Mouse (Mus musculus) left cerebral cortex, postnatal 14 days (tissue): ENCODE results near the gene Apobr. TPM values are rescaled to one million over a fixed set of nuclear protein-coding genes. Genes with fewer than 3 reads are reported as not detected.
A peak's percentile ranks its signal among the peaks of the same experiment; 100 is the strongest.

Experiments used
- DNase-seq, 2 experiments: peaks; one replicate each; pipeline ENCODE4 v3.0.0; 2021 to 2022; ENCODE audit warnings: low spot score in 2 of 2, mixed read lengths in 1 of 2
- intact Hi-C: fragments of 180-260 bp; cut with DNase I; formaldehyde crosslinking; loops from one replicate; pipeline ENCODE4 v1.15.1; 2025
- long read RNA-seq, 2 experiments: library from polyadenylated mRNA; stranded (forward); transcript quantifications; one replicate each; pipeline ENCODE4 v2.0.0; 2021
- total RNA-seq, 2 experiments: library from RNA; stranded (reverse); gene quantifications; 2 replicates each; pipeline ENCODE4 v1.2.3; 2021

Gene Apobr
- total RNA-seq, result under 1 TPM; 0.26 to 0.32 TPM
- long read RNA-seq, experiment 1, partial matches to known transcripts, result 1 of 2 reads
- long read RNA-seq, experiment 1, other reads (novel, unspliced or antisense), result 0 of 2 reads
- long read RNA-seq, experiment 2, result 0 reads

DNA sequence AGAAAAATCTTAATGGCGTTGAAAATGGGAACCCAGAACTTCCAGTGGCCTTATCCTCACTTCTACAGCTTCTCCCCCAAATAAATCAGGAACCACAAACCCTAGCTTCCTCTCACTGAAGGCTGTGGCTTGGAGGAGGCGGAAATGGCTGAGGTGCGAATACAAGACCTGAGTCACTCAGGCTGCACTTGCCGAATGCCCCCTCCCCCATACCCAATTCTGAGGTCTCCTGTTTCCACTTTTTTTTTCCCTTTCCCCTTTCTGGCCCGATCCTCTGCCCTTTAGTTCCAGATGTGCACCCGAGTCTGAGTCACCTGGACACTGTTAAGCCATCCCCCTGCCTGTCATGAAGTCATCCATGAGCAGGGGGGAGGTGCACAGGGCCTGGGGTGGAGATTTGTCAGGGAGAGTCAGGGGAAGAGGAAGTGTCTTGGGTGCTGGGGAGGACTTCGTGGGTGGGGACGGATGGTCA, at the start of gene Apobr:
Gene Apobr, plus strand, starts transcription at position 437 of the 472 bp plus-strand sequence.
- DNase-seq, result no peak
- intact Hi-C loops, result loop anchor here (5.0 kb wide), 1 partner anchor 108 kb away; no protein-coding TSS in a partner anchor

GRCm38 (mm10) chr7:126535766-126536165, 49.0 kb upstream of the Apobr start:
- intact Hi-C loops, result no loop called here
- DNase-seq, result no peak

- intact Hi-C loops, result no loop called here
- no peak for DNase-seq
Measured at GRCm38 (mm10) chr7:126536466-126536865, 48.3 kb upstream of the Apobr start.

- intact Hi-C loops, result no loop called here
- peak; percentile 18 to 72 for DNase-seq
Measured at GRCm38 (mm10) chr7:126537820-126538585, 46.7 kb upstream of the Apobr start.

DNA sequence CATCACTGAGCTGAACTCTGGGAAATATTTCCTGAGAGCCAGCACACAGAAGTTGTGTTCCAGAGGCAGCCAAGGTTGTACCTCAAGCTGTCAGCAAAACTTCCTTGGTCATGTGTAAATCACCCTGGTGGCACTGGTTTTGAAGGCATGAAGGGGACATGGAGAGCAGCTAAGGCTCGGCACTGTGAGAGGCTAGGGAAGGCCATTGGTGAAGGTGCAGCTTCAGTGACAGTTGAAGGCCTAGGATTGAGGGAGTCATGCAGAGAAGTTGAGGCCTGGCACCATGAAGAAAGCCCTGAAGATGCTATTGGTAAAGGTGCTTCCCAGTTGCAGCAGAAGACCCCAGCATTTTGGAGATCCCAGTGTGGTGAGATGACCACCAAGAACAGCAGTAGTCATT, 43.1 kb upstream of the Apobr start:
- intact Hi-C loops, result no loop called here

GRCm38 (mm10) chr7:126545631-126546030, 39.1 kb upstream of the Apobr start:
- no peak for DNase-seq
- intact Hi-C loops, result no loop called here

More for the DNA sequence above, 43.1 kb upstream of the Apobr start:
- no peak for DNase-seq

DNA sequence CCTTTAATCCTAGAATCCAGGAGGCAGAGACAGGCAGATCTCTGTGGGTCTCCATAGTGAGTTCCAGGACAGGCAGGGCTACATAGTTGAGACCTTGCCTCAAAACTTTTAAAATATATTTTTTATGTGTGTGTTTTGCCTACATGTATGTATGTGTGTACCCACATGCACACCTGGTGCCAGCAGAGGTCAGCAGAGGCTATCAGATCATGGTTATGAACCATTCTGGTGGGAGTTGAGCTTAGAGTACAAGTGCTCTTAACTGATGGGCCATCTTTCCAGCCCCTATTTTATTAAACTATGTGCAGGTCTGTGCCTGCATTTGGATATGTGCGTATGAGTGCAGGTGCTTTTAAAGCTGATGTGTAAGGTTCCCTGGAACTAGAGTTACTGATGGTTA, 29.9 kb upstream of the Apobr start:
- intact Hi-C loops, result loop anchor here (5.0 kb wide), 1 partner anchor 62 kb away; no protein-coding TSS in a partner anchor
- no peak for DNase-seq

GRCm38 (mm10) chr7:126556635-126557034, 28.1 kb upstream of the Apobr start:
- DNase-seq, result no peak
- intact Hi-C loops, result loop anchor here (5.0 kb wide), 1 partner anchor 64 kb away; no protein-coding TSS in a partner anchor

GRCm38 (mm10) chr7:126565693-126566092, 19.0 kb upstream of the Apobr start:
- no peak for DNase-seq
- intact Hi-C loops, result loop anchor here (5.0 kb wide), 1 partner anchor 132 kb away; the partner anchor contains the start of genes Bola2 and Slx1b

- peak; percentile 87 to 93 for DNase-seq
- intact Hi-C loops, result loop anchor here (5.0 kb wide), 1 partner anchor 131 kb away; the partner anchor contains the start of genes Bola2 and Slx1b
Measured at GRCm38 (mm10) chr7:126566094-126566765, 18.5 kb upstream of the Apobr start, which contains the start of gene Eif3c. TSS of gene Eif3c (minus strand) at chr7:126566411.

DNA sequence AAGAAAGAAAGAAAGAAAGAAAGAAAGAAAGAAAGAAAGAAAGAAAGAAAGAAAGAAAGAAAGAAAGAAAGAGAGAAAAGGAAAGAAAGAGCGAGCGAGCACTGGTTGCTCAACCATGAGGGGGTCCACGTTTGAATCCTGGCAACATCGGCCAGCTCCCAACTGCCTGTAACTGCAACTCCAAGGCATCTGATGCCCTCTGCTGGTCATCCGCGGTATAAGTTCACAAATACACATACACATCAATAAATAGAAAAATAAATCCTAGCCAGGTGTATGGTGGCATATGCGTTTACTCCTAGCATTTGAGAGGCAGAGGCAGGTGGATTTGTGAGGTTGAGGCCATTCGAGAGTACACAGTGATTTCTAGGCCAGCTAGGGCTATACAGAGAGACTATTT, 7.8 kb upstream of the Apobr start:
- intact Hi-C loops, result no loop called here
- DNase-seq, result peak; percentile 48 to 63

DNA sequence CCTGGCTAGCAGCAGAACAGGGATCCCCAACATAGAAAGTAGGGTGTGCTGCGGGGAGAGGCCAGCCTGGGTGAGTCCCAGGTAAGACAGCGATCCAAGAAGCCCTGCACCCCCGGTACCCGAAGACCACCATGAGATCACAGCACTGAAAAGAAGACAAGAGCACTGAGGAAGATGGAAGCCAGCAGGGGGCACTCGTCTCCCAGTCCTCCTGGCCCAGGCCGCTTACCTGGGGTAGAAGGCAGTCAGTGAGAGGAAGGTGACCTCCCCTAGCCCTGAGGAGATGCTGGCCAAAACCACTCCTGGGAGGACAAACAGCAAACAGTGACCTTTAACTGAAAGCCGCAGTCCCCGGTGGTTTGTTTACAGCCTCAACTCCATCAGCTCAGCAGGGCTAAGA, 5.6 kb upstream of the Apobr start:
- DNase-seq, result peak in 1 of 2 experiments; percentile 50
- intact Hi-C loops, result no loop called here

DNA sequence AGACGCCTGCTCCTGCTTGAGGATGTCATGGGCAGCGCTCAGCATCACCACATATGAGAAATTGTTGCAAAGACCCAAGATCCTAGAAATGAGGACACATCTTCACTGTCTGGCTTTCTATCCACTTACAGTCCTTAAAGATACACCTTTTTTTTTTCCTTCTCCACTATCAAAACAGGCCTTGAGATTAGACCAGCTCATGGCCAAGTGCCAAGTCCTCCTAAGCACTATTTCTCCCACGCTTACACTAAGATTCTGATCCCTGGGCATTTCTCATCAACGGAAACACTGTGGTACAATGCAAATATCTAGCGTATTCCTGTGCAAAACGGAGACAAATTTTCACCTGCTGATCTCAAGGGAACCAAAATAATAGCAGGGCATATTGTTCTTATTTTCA, 3.1 kb upstream of the Apobr start:
- DNase-seq, result no peak
- intact Hi-C loops, result loop anchor here (5.0 kb wide), 1 partner anchor 111 kb away; no protein-coding TSS in a partner anchor

DNA sequence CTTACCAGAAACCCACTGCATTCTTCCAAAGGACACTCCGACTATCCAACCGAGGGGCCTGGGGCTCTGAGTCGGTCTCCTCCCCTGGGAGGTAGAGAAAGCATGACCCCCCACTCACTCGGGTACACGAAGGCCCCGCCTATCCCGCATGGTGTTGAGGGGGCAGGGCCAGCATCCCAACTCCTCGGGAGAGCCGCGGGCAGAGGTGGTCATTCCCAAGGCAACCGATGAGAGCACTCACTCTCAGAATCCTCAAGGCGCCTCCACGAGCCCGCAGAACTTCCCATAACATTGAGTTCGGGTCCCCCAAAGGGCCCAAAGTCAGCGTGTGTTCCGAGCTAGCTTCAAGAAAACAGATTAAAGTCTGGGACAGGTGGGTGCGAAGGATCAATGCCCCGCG, 2.0 kb upstream of the Apobr start:
- peak in 1 of 2 experiments; percentile 22 for DNase-seq
- intact Hi-C loops, result loop anchor here (5.0 kb wide), 1 partner anchor 110 kb away; no protein-coding TSS in a partner anchor

GRCm38 (mm10) chr7:126583251-126583709, 1.5 kb upstream of the Apobr start:
- intact Hi-C loops, result loop anchor here (5.0 kb wide), 1 partner anchor 109 kb away; no protein-coding TSS in a partner anchor
- peak; percentile 88 to 94 for DNase-seq

GRCm38 (mm10) chr7:126583761-126584160, 981 bp upstream of the Apobr start:
- no peak for DNase-seq
- intact Hi-C loops, result loop anchor here (5.0 kb wide), 1 partner anchor 109 kb away; no protein-coding TSS in a partner anchor

- intact Hi-C loops, result loop anchor here (2.0 kb wide), 1 partner anchor 51 kb away; no protein-coding TSS in a partner anchor
- no peak for DNase-seq
Measured at GRCm38 (mm10) chr7:126585717-126586116, 975 bp downstream of the Apobr start, which contains the start of gene Cln3. TSS of gene Cln3 (minus strand) at chr7:126585817.

DNA sequence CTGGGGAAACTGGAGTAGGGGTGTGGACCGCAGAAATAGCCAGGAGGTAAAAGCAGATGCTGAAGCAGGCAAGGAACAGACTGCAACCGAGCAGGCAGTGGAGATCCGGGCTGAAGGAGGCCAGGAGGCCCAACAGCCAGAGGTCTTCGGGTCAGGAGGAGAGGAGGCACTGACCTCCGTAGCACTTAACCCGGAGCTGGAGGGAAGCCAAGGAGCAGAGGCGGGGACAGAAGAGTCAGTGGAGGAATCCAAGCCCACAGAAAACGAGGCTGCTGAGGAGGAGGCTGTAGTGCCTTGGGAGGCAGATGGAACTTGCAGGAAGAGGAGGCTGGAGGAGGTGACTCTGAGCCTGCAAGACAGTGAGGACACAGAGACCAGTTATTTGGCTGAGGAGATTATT, 2.1 kb downstream of the Apobr start:
- intact Hi-C loops, result loop anchor here (2.0 kb wide), 1 partner anchor 50 kb away; no protein-coding TSS in a partner anchor
- no peak for DNase-seq

GRCm38 (mm10) chr7:126587779-126588178, 3.0 kb downstream of the Apobr start:
- DNase-seq, result peak; percentile 54
- intact Hi-C loops, result loop anchor here (2.0 kb wide), 1 partner anchor 49 kb away; no protein-coding TSS in a partner anchor
